Mouse (Mus musculus) retina, embryonic 14.5 days (tissue): ENCODE measurements around the gene Akap5.

ENCODE experiments used
- DNase-seq: peaks from one replicate; pipeline ENCODE4 v3.0.0-alpha.2; 2015; ENCODE audit warnings: low spot score

Akap5 gene

DNA sequence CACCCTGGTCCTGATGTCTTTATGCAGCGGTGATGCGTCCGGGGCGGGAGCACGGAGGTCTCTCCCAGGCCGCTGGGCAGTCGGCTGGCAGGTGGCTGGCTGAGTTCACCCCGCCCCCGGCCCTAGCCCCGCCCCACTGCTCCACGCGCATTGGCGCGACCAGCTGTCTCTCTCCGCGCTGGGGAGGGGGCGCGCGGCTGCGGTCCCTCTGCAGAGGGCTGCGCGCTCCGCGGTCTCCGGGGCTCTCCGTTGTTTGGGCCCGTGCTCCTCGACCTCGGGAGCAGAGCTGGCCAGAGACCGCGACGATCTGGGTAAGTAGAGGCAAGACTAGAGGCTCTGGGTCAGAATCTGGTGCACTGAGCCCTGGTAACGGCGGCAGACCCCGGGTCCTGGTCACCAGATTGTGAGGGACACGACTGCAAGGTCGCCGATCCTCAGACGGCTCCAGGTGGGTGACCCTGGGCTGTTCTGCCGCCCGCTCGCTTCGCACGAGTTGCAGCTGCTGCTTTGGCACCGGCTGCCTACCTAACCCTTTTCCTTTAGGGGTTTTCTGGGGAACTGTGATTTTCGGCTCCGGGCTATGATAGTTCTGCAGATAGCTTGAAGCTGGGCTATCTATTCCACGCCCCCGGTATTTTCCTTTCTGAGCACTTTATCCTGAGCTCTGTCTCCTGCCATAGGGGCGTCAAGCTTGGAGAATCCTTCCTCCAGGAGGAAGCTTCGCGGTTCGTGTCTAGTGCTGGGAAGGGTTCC lies at the start of gene Akap5:
Akap5 (plus strand) TSS at position 213 of the 753 bp plus-strand sequence.
- DNase-seq: peak; percentile 85

DNA sequence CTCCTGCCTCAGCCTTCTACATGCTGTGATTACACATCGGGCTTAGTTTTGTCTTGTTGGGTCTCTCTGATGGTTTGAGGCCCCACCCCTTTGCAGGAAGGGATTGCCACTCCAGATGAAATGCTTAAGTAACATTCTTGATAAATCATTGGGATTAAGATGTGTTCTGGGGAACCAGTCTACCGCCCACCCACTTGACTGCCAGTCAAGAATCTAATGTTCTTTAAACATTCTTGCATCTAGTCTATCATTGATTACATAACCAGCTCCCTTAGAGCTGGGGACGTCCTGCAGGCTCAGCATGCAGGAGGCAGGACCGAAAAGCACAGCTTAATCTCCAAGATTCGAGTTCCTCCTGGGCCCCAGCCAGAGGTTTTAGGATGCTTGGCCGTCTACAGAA lies 46.5 kb upstream of the Akap5 start:
- DNase-seq: no peak

DNA sequence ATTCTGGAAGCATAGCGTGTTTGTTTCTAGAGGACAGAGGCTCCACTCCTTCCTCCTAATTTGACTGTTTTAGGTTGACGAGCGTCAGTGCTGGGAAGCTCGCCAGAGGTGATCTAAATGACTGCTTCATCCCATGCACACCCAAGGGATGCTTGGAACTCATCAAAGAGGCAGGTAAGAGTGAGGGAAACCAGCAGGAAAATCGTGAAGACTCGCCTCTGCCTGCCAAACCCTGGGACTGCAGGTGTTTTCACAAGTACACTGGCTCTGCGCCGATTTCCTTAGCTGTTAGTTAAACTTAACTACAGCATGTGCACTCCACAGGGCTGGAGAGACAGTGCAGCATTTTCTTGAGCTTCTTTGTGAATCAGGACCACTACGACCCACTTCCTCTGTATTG lies 44.1 kb upstream of the Akap5 start:
- DNase-seq: no peak

DNA sequence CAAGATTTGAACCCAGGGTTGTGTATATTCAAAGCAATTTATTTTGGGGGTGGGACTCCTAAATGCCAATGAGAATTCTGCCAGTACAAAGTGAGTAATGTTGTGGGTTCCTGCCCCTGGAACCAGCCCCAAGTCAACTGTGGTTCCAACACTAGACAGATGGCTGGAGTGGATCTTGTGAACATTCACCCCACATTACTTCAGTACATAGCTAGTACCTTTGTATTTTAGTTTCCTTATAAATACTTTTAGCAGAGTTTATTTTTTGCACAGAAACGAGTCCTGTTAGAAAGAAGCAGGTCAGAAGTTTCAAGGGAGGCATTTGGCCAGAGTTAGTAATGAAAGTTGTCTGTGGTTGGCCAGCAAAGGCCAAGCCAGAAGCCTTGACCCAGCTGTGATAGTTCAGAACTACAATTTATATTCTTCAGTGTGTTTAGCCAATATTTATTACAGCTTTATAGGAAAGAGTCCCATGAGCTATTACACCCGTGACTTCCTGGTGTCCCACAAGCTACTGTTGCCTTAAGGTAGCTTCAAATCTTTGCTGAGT lies 43.5 kb upstream of the Akap5 start:
- DNase-seq: no peak

GRCm38 (mm10) chr12:76282132-76282531 lies 42.6 kb upstream of the Akap5 start:
- peak; percentile 23 for DNase-seq

- DNase-seq: no peak
Observed at GRCm38 (mm10) chr12:76282532-76283173, 42.0 kb upstream of the Akap5 start.

GRCm38 (mm10) chr12:76285418-76285817 lies 39.3 kb upstream of the Akap5 start:
- no peak for DNase-seq

GRCm38 (mm10) chr12:76287986-76288385 lies 36.7 kb upstream of the Akap5 start:
- DNase-seq: no peak

- no peak for DNase-seq
Observed at GRCm38 (mm10) chr12:76288494-76288893, 36.2 kb upstream of the Akap5 start.

DNA sequence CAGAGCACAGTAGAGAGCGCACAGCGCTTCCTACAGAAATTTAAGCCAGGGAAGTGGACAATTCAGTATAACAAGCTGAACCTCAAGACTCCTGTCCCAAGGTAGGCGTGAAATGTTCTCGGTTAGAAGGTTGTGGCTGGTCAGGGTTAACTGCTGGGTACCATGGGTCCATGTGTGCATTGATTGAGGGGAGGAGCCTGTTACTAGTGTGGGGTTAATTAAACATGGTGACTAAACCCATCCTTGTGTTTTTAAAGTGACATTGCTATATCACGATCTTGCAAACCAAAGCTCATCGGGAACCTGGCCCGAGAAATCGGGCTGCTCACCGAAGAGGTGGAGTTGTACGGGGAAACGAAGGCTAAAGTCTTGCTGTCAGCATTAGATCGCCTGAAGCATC lies 35.3 kb upstream of the Akap5 start:
- no peak for DNase-seq

DNA sequence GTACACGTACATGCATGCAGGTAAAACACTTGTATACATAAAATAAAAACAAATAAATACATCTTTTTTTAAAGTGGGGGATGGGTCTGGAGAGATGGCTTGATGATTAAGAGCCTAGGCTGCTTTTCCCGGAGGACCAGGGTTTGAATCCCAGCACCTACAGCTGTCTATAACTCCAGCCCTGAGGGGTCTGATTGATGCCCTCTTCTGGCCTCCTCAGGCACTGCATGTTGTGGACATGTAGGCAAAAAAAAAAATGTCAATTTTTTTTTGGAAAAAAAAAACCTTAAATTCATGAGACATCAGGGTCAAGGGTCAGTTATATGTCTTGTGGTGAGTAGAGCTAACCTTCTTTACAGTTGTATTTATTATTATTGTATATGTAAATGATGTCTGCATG lies 34.4 kb upstream of the Akap5 start:
- DNase-seq: peak; percentile 14

GRCm38 (mm10) chr12:76293192-76293591 lies 31.5 kb upstream of the Akap5 start:
- peak; percentile 77 for DNase-seq

DNA sequence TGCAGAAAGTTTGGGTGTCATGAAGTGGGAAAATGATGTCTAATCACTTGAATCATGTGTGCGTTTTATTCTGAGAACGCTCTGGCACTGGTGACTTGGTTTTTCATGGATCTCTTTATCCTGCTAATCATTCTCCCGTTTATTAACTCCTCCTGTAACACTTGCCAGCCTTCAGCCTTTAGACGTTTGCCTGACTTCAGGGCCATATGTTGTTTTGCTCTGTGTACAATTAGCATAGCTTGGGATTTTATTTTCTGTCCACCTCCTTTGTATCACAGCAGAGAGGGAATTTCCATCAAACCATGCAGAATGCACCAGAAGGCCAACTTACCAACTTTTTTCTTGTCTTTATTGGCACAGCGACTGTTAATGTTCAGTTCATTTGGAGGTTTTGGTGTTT lies 26.9 kb upstream of the Akap5 start:
- no peak for DNase-seq

DNA sequence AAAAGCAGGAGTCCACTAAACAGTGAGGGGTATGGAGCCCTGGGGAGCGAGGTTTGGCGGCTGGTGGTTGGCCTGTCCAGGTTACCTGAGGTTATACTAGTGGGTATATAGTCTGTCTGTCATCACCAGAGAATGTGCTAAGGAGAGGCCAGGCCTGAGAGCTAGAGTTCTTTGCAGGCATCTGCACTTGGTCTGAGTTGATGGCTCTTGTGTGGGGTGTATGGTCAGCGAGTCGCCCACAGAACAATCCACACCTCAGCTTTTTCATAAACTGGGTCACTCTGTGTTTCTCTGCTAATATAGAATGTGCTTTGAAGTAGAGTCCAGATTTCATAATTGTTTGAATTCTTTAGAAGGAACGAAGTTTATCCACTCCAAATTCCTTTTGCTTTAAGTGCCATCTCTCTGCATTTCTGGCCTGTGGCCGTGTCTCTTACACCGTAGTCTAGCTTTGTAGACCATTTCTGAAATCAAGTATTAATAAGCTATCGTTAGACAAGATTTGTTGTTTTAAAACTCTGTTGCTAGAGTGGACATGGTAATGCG lies 25.3 kb upstream of the Akap5 start:
- no peak for DNase-seq

DNA sequence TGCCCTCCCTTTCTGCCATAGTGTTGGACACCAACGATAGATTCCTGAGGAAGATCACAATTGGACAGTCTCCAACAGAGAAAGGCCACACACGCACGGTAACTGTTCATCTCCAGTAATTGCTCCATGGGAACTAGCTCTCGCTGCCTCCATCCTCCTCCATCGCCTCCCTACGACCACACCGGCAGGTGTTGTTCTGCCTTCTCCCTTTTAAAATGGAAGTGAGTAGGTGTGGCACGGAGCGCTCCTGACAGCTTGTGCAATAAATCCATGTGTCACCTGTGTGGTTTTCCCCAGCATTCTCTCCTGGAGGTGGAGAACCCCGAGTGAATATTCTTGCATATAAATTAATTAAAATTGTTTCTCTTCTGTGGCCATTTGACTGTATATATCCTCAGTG lies 24.3 kb upstream of the Akap5 start:
- no peak for DNase-seq

DNA sequence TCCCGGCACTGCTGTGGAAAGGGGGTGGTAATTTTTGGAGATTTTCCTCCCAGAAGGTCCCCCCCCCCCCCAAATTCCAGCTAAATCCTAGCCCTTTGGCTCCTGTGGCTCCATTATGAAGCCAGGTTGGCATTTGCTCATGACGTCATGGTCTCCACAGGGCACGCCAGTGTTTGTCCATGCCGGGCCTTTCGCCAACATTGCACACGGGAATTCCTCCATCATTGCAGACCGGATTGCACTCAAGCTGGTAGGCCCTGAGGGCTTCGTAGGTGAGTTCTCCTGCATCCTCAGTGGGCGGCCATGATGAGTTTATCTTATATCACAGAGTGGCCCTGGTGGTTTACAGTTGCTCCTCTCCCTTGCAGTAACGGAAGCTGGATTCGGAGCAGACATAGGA lies 21.2 kb upstream of the Akap5 start:
- DNase-seq: no peak

DNA sequence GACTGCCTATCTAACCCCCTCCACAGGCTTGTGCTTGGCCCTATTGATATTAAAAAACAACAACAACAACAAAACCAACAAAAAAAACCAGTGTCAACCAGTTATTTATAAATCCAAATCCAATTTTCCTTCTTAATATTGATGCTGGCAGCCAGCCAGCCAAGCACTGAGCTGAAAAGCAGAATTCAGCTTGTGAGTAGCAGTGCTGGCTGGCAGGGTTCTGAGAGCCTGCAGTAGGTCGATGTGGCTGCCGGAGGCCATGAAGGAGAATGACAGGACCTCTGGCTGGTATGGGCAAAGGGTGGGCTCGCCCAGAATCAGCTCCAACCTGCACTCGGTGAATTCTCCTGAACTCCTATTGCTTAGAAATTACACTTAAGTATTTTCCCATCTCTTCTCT lies 20.5 kb upstream of the Akap5 start:
- no peak for DNase-seq

- no peak for DNase-seq
Observed at GRCm38 (mm10) chr12:76305107-76305506, 19.6 kb upstream of the Akap5 start.

- no peak for DNase-seq
Observed at GRCm38 (mm10) chr12:76306852-76307561, 17.7 kb upstream of the Akap5 start.

DNA sequence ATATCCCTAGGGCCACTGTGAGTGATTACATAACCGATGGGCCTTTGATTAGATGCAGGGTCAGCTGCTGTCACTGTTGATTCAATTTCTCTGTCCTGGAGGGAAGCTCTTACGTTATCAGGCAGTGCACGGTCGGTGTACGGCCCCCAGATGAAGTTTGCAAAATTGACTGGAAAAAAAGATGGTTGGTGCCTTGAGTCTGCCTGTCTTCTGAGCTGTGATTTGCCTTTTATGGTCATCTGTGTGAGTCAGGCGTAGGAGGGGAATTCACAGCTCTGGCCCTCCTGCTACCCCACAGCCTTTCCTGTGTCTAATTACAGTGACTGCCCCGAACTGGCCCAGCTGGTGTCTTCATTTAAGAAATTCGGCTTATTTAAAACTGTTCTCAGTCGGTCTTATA lies 16.7 kb upstream of the Akap5 start:
- DNase-seq: no peak

DNA sequence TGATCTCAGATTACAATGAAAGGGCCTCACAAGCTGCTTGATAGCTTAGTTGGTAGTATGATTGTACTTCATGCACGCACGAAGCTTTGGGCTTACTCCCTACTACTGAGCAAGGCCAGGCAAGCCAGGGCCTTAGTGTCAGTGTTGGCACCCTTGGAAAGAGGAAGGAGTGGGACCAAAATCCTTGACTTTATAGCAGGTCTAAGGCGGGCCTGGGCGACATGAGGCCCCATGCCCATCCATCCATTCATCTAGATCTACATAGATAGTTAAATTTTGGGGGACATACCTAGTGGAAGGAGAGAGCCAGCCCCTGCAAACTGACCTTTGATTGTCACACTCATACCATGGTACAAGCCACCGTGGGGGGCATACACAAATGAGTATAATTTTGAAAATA lies 16.3 kb upstream of the Akap5 start:
- DNase-seq: no peak

- no peak for DNase-seq
Observed at GRCm38 (mm10) chr12:76310007-76310406, 14.7 kb upstream of the Akap5 start.

- no peak for DNase-seq
Observed at GRCm38 (mm10) chr12:76310633-76311032, 14.1 kb upstream of the Akap5 start.
